Mouse (Mus musculus) layer of hippocampus, adult 18-20 months (tissue): ENCODE measurements around the gene Cnppd1. TPM values are rescaled to one million over a fixed set of nuclear protein-coding genes. Genes with fewer than 3 reads are reported as not detected.

Experiments
- DNase-seq, 2 experiments: peaks; one replicate each; pipeline ENCODE4 v3.0.0; 2022; ENCODE audit warnings: low spot score in 2 of 2
- long read RNA-seq: library from polyadenylated mRNA; stranded (forward); transcript quantifications from one replicate; pipeline ENCODE4 v2.0.0, GENCODE M21; 2021
- total RNA-seq, 2 experiments: library from RNA; stranded (reverse); gene quantifications; 2 replicates each; pipeline ENCODE4 v1.2.3; 2021

Gene Cnppd1
- 10 to 100 TPM; 29.3 to 31.7 TPM for total RNA-seq
- long read RNA-seq, transcript Cnppd1-202 (9 exons, 3,669 nt), result minor isoform, 6 of 30 reads
- long read RNA-seq, transcript Cnppd1-208 (8 exons, 2,062 nt), result major isoform, 12 of 30 reads
- long read RNA-seq, partial matches to known transcripts, result 5 of 30 reads
- long read RNA-seq, other reads (novel, unspliced or antisense), result 5 of 30 reads

DNA sequence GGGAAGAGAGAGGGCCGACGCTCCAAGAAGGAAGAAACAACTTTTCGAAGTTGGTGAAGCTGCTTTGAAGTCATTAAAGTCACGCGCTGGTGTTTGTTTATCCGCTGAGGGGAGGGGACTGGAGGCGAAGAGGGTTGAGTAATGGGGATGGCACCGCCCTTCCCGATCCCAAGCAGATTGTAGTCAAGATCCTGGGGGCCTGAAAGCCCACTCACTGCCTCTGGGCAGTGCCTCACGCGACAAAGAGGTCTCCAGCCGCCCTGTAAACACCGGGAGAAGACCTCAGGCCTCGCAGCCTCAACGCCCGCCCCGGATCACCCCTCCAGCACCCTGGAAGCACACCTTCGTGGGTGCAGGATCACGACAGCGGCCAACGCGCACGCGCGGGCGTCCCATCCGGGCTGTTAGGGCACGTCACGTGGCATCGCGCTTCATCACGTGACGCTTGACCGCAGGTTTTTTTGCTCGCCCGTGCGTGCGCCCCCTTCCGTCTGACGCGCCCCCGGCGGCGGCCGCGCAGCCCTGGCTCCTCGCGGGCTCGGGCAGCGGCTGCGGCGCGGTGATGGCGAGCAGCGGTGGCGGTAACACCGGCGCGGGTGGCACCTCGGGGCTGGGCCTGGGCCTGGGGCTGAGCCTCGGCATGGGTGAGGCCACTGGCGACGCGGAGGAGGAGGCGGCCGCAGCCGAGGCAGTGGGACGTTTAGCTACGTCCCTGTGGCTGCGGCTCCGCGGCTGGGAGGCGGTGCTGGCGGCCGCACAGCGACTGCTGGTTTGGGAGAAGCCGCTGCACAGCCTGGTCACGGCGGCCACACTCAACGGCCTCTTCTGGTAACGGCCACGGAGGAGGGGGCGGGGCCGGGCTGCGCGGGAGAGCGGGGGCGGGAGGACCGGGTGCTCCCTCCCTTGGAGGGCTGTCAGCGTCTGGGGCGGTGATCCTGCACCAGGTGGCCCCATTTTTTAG lies at the start of gene Cnppd1, which contains the start of gene Retreg2:
Gene Cnppd1, minus strand, starts transcription at position 411 of the 961 bp plus-strand sequence.
Gene Retreg2, plus strand, starts transcription at position 478 of the 961 bp plus-strand sequence.
- DNase-seq, result peak; percentile 93 to 97

DNA sequence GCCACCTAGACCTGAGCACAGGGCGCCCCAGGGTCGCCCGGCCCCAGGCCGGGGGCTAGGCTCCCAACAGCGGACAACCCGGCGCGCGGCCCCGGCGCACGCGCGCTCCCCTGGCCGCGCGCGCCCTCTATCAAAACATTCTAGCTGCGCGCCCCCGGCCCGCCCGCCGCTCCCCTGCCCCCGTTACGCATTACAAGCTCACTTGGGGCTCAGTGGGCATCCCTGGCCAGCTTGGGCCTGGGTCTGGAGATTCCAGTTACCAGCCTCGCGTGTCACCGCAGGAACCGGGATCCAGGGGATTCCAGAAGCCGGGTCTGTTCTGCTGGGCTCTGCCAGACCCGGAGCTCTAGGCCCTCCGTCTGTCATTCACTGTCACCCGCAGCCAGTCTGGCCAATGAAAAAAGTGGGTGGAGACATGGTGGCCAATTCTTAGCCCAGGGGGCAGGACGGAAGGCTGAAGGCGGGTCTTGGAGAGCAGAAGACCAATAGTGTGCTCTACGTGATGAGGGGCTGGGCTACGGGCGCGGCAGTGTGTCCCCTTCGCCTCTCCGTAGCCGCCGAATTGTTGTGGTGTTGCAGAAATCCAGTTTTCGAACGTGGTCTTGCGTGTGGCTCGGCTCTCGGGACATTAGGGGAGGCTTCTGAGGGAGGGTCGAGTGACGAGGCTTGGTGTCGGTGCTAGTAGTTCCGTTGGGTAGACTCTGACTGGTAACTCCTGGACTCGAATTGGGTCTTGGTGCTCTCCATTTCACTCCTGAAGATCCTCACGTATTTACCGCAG lies 49.3 kb upstream of the Cnppd1 start, which contains the start of the genes Ankzf1 and Atg9a:
Gene Ankzf1, plus strand, starts transcription at position 530 of the 781 bp plus-strand sequence.
Gene Atg9a, minus strand, starts transcription at position 575 of the 781 bp plus-strand sequence.
- DNase-seq, result peak; percentile 97 to 98

DNA sequence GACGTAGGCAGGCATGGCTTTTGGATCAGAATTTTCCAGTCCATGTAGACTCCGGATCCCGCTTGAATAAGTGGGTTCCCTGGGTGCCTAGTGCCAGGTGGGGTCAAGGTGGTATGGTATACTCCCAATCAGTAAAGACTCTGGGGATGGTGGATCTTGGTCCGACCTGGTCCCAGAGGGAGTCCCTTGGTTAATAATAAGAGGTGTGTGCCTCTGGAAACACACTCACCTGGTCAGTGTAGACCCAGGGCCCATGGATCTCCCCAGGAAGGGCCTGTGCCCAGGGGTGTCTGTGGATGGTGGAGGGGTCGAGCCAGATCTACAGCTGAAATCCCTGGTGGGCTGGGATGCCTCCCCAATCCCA lies 48.7 kb upstream of the Cnppd1 start:
- no peak for DNase-seq

DNA sequence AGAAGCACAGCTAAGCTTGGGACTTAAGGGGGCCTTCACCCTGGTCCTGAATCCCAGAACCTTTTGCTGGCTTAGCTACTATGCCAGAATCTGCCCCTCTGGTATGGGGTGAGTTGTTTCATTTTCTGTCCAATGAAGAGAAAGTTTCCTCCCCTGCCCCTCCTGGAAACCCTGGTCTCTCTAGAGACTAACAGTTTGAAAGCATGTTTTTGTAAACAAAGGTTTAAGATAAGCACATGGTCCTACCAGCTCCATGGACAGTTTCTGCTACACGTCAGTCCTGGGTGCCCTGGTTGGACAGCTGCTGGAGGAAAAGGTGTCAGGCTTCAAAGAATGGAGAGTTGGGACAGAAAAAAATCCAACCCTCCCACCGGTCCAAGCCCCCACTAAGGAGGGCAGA lies 48.1 kb upstream of the Cnppd1 start:
- no peak for DNase-seq

DNA sequence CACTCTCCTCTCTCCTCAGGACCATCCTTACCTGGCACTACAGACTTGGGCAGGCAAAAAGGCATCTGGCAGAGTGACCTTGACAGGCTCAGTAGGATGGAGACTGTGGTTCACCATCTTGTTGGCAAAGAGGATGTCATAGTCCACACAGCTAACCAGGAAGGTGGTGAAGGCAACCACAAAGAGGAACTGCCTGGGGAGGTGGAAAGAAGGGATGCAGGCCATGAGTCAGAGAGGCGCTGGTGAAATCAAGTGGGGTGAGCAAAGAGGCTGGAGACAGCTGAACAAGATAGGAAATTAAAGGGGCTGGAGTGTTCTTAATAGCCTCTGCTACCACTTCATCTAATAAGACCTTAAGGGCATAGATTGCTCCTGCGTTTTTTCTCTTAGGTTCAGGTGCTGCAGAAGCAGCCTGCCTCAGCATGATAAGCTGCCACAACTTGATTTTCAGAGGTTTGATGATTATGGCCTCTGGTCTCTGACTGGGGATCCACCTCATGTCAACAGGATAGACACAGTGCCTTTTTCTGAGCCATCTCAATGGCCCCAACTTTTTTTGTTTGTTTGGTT lies 45.5 kb upstream of the Cnppd1 start:
- no peak for DNase-seq

DNA sequence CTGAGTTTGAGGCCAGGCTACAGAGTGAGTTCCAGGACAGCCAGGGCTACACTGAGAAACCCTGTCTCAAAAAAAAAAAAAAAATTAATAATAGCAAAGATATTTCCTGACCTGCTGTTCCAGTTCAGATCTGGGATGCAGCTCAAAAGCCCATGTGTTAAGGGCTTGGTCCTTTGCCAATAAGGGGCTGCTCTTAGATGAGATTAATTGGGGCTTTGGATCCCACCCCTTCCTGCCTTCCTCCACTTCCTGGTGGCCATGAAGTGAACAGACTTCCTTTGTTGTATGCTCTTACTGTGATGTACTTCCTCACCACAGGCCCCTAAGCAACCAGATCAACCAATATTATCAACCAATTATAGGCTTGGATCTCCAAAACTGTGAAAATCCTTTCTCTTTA lies 44.6 kb upstream of the Cnppd1 start:
- DNase-seq, result no peak

DNA sequence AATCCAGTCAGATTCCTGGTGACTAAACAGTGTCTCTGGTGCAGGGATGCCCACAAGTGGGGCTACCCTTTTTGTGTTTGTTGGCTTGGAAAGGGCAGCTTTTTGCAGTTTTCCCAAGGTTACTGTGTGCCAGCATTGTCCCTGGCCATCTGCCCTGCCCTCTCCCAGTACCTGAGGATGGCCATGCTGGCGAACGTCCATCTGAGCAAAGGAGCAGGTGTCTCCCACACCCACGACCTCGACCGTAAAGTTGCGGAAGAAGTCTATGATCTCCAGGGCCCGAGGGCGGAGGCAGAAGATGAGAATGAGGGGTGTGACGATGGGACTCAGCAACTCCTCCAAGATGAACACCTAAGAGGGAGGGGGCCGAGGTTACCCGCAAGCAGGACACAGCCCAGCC lies 43.0 kb upstream of the Cnppd1 start:
- DNase-seq, result no peak

DNA sequence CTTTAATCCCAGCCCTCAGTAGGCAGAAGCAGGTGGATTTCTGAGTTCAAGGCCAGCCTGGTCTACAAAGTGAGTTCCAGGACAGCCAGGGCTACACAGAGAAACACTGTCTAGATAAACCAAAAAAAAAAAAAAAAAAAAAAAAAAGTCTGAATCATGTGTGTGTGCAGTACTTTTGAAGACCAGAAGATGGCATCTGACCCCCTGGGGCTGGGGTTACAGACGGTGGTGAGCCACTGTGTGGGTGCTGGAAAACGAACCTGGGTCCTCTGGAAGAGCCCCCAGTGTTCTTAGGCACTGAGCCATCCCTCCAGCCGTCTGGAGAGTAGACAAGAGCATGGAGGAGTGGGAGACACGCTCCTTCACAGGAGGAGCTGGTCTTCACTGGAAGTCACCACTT lies 39.6 kb upstream of the Cnppd1 start:
- no peak for DNase-seq

DNA sequence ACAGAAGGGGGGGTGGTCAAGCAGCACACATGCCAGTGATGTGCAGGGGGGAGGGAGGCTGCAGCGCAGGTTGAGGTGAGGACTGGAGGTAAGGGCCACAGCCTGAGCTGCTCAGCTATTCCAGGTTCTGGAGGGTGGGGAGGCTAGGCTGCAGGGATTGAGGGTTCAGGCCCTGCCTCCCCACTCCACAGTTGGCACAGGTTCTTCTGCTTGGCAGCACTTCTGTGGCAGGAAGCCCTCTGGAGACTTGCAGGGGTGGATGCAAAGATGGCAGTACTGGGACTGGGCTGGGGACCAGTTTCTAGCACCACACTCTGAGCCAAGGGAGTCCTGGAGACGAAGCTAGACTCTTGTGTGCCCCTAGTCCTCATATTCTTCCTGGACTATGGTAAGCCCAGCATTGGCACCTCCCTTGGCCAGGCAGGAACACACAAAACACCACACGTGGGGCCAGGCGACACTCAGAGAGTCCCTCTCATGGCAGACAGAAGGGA lies 38.9 kb upstream of the Cnppd1 start:
- DNase-seq, result no peak

DNA sequence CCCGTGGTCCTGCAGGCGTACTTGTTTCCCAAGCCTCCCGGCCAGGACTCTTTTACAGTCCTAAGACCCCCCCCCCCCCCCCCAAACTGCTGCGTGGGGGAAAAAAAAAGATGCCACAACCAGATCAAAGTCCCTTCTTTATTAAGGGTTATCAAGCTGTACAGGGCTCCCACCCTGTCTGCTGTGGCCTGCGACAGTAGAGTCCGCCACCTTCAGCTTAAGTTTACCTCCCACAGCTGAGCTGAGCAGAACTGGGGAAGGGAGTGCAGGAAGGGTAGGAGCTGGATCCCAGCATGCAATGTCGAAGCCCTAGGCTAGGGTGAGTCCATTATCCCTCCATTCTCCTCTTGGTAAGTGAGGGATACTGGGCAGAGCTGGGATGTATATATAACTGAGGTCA lies 38.2 kb upstream of the Cnppd1 start:
- no peak for DNase-seq

DNA sequence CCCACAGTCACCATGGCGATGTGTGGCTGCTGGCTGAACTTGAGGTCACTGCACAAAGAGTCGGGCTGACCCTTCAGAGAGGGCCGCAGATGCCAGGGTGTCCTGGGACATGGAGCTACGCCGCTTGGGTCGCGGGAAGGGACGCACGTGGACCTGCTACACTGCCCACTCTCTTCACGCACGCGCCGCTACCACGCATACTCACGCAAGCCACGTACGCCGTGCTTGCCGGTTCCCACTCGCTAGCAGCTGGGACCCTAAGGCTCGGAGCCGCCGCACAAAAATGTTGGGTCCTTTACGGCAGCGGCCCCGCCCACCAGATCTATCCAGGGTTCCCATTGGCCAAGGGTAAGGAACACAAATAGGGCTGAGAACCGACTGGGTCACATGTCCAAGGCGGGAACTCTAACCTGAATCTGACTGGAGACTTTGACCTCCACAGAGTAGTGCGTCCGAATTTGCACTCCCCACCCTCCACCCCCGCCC lies 37.6 kb upstream of the Cnppd1 start, which contains the start of gene Abcb6:
Gene Abcb6, minus strand, starts transcription at position 288 of the 486 bp plus-strand sequence.
- peak; percentile 92 to 95 for DNase-seq

DNA sequence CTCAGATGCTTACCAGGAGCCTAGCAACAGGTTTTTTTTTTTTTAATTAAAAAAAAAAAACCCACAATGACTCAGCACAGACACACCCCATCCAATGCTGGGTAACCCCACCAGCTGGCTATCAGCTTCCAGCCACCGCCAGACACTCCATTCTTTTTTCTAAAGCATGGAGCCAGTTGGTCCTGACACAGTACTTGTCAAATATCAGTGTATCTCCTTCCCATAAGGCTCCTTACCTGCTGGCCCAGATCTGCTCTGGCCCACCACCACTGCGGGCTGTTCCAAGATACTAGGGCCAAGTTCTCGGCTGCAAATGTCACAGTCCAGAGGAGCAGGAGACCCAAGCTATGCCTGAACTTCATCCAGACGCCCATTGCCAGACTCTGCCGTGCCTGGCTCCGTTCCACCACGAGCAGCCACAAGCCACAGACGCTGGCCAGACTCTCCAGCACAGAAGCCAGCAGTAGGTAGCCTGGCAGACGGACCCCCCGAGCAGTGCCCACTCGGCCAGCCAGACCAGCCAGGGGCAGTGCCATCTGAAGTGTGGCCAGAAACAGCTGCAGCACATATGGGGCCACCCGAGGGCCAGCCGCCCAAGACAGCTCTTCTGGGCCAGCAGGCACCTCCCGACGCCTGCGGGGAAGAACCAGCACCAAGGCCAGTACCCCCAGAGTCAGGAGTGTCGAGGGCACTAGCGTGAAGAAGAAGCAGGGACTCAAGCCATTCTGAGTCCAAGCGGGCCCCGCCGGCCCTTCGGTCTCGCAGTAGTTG lies 37.0 kb upstream of the Cnppd1 start:
- DNase-seq, result peak in 1 of 2 experiments; percentile 39

DNA sequence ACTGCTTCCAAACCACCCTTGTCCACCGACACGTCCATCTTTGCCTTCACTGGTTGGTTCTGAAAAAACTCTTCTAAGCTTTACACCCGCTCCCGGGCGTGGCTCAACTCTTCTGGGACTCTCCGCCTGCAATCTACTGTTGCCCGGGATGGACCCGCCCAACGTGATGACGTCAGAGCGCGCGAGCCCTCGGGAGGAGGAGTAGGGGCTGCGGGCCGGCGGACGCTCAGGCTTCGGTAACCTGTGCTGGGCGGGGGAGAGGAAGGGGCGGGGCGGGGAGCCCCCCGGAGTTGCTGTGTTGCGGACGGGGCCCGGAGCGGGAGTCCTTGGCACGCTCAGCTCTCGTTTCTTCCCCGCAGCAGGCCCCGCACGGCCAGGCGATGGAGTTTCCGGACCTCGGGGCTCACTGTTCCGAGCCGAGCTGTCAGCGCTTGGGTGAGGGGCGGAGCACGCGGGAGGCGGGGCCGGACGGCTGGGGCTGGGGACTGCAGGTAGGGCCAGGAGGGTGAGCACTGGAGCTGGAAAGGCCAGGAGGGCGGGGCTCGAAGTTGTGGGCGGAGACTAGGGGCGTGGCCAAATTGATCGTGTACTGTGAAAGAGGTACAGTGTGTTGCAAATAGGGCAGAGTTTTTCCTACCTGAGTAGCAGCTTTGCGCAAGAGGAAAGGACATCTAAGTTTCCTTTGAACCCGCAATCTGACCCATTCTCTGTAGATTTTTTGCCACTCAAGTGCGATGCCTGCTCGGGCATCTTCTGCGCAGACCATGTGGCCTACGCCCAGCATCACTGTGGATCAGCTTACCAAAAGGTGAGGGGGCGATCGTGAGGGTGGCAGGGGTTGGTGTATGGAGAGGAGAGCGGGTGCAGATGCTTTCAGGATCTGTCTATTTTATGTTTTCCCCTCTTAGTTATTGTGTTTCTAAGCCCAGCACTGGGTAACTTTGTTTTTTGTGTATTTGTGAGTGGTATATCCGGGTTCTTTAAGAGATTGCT lies 26.3 kb upstream of the Cnppd1 start, which contains the start of gene Zfand2b:
Gene Zfand2b, plus strand, starts transcription at position 175 of the 993 bp plus-strand sequence.
- DNase-seq, result peak; percentile 91 to 95

DNA sequence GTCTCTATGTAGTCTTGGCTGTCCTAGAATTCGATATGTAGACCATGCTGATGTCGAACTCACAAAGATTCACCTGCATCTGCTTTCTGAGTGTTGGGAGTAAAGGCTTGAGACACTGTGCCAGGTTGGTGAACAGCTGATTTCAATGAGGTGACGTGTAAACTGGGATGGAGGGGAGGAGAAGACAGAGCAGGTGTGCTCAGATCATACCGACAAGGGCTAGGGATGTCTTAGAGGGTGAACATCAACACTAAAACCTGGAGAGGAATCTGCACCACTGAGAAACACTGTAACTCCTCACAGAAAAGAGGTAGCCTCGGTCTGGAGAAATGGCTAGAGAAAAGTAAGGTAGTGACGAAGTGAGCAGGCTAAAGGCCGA lies 25.6 kb upstream of the Cnppd1 start:
- no peak for DNase-seq

DNA sequence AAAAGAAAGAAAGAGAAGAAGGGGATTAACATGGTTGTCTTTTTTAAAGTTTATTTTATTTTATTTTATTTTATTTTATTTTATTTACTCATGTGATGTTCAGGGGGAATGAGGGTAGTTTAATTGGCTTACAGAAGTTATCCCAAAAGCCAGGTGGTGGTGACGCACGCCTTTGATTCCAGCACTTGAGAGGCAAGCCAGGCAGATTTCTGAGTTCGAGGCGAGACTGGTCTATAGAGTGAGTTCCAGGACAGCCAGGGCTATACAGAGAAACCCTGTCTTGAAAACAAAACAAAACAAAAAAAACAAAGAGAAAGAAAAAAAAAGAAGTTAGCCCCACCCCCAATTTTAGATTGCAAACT lies 17.7 kb upstream of the Cnppd1 start:
- DNase-seq, result no peak

DNA sequence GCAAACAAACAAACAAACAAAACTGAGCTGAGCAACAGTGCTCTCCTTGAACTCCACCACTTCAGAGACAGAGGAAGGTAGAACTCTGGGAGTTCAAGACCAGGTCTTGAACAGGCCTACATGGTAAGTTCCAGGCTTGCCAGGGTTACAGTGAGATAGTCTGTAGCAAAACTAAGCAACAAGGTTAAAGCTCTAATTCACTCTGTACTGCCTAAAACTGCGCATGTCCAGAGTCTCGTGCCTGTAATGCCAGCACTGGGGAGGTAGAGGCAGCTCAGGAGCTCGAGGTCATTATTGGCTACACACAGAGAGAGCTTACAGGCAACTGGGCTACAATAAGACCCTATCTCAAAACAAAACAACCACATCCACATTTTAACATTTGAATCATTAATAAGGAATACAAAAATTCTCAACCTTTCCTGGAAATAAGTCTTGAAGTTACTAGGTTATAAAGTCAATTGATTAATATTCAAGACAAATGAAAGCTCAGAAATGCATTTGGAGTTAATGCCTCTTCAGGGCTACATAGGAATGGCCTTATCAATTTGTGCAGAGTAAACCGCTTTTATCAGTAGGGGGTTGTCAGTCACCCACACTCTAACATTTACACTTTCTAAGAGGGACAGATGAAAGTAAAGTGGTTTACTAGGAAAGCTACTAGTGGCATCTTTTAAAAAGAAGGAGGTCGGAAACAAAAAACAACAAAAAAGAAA lies 17.2 kb upstream of the Cnppd1 start:
- DNase-seq, result no peak

DNA sequence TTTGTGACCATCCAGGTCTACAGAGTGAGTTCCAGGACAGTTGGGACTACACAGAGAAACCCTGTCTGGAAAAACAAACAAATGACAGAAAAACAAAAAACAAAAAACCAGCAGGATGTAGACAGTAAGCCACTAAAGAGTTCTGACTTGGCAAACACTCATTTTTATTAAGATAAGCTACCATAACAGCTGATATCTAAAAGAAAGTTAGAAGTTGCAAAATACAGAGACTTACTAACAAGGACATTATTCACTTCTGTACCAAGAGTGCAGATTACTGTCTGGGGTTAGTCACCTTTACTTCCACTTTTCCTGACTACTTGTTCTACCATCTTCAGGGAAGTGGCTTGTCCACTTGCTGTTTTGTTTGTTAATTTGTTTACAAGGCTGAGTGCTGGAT lies 16.5 kb upstream of the Cnppd1 start:
- DNase-seq, result no peak

DNA sequence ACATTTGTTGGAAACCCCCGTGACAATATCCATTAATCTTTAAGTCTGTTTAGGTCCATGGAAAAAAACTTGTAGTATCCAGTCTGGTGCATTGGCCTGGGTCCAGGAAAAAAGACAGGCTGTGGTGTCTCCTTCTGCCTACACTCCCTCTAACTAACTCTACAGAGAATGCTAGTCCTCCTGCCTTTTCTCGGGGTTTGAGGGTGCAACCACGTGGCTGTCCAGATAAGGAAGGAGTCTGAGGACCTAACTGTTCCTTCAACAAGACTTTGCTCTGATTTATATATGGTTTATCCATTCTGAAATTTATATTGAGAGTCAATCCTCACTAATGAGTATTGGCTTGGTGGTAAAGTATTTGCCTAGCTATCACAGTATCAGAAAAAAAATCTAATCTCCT lies 13.3 kb upstream of the Cnppd1 start:
- DNase-seq, result no peak
